In genomic region chr4:133085011-133085782, GRCm38 (mm10) we compare ENCODE assay signal across 8 mouse cellular contexts. TPM values are rescaled to one million over a fixed set of nuclear protein-coding genes. Genes with fewer than 3 reads are reported as not detected.
DNase-seq lines count a peak whose midpoint lies in the region; ATAC-seq and TF ChIP-seq lines count a peak whose summit lies in the region.

No protein-coding gene starts in this region.

- no peak overlapping the region for H3K27ac ChIP-seq in embryonic fibroblast, embryonic 13.5 days (ENCODE audit: insufficient read depth, low read length)
- peak overlapping the region; percentile 83 for H3K27ac ChIP-seq in hindbrain, embryonic 15.5 days (replicated peaks)
- peak overlapping the region; percentile 85 for H3K27ac ChIP-seq in midbrain, embryonic 13.5 days
- peak overlapping the region; percentile 24; the same call in 1 of the 2 replicates for H3K27ac ChIP-seq in testis, adult 2 months (ENCODE audit: control insufficient read depth, insufficient read depth, low read depth, low read length)

- TF ChIP-seq CTCF in embryonic fibroblast, embryonic 13.5 days (IDR thresholded peaks at IDR 0.05; ENCODE audit: borderline replicate concordance, insufficient read depth, low read length): no peak
- TF ChIP-seq CTCF in testis, adult 2 months (IDR thresholded peaks at IDR 0.05; ENCODE audit: control insufficient read depth, insufficient read depth, insufficient replicate concordance, low read depth, low read length): no peak

- peak overlapping the region; percentile 92 for H3K4me2 ChIP-seq in hindbrain, embryonic 15.5 days
- H3K4me2 ChIP-seq in midbrain, embryonic 13.5 days (replicated peaks): peak overlapping the region; percentile 82

- H3K4me3 ChIP-seq in embryonic fibroblast, embryonic 13.5 days (ENCODE audit: insufficient read depth, low read length): no peak overlapping the region
- H3K4me3 ChIP-seq in hindbrain, embryonic 15.5 days: peak overlapping the region; percentile 36
- H3K4me3 ChIP-seq in midbrain, embryonic 13.5 days (replicated peaks): peak overlapping the region; percentile 37
- peak overlapping the region; percentile 16 for H3K4me3 ChIP-seq in testis, adult 2 months (ENCODE audit: control insufficient read depth, low read depth, low read length)

- H3K27me3 ChIP-seq in hindbrain, embryonic 15.5 days: no peaks in the 10 kb centered on the region
- H3K27me3 ChIP-seq in midbrain, embryonic 13.5 days: no peaks in the 10 kb centered on the region
- no peaks in the 10 kb centered on the region for H3K27me3 ChIP-seq in testis, adult 2 months (ENCODE audit: control insufficient read depth, insufficient read depth, low read length)

- ATAC-seq in hindbrain, embryonic 15.5 days (ENCODE audit: low FRiP score, low read depth): peak; percentile 64
- peak; percentile 64 for ATAC-seq in midbrain, embryonic 13.5 days

- H3K9me3 ChIP-seq in hindbrain, embryonic 15.5 days: no peaks in the 10 kb centered on the region
- H3K9me3 ChIP-seq in midbrain, embryonic 13.5 days: no peaks in the 10 kb centered on the region

- 0 out of 2 replicates have a peak, but pooled peaks have one; percentile 5 for TF ChIP-seq POLR2A in embryonic fibroblast, embryonic 13.5 days (IDR thresholded peaks at IDR 0.05; ENCODE audit: low read depth, low read length)
- TF ChIP-seq POLR2A in testis, adult 2 months (IDR thresholded peaks at IDR 0.05; ENCODE audit: control insufficient read depth, low read depth, low read length): no peak

- H3K36me3 ChIP-seq in hindbrain, embryonic 15.5 days: no peaks in the 10 kb centered on the region
- H3K36me3 ChIP-seq in midbrain, embryonic 13.5 days: 0 out of 2 replicates have a peak, but pooled peaks cover 3% of the 10 kb centered on the region
- no peaks in the 10 kb centered on the region for H3K36me3 ChIP-seq in testis, adult 2 months (ENCODE audit: control insufficient read depth, insufficient read depth, low read length)

- H3K4me1 ChIP-seq in embryonic fibroblast, embryonic 13.5 days (ENCODE audit: control insufficient read depth, insufficient read depth, low read length): peaks cover 18% of the 10 kb centered on the region
- peaks cover 50% of the 10 kb centered on the region for H3K4me1 ChIP-seq in hindbrain, embryonic 15.5 days (replicated peaks)
- peaks cover 49% of the 10 kb centered on the region for H3K4me1 ChIP-seq in midbrain, embryonic 13.5 days (replicated peaks)
- H3K4me1 ChIP-seq in testis, adult 2 months (ENCODE audit: control insufficient read depth, insufficient read depth, low read length): peaks cover 16% of the 10 kb centered on the region

- 1% methylated on average over 51 of the region's 53 CpGs for WGBS in hindbrain, embryonic 15.5 days
- 1% methylated on average over 51 of the region's 53 CpGs for WGBS in midbrain, embryonic 13.5 days

- intact Hi-C loops in gastrocnemius, postnatal 14 days (cut with DNase I; ENCODE audit: low total_unique reads): no loop called here
- intact Hi-C loops in gastrocnemius, postnatal 36 days (cut with DNase I): no loop called here
- intact Hi-C loops in left cerebral cortex, postnatal 25 days (cut with DNase I): no loop called here

- H3K9ac ChIP-seq in hindbrain, embryonic 15.5 days: peak overlapping the region; percentile 31
- peak overlapping the region; percentile 58 for H3K9ac ChIP-seq in midbrain, embryonic 13.5 days (replicated peaks)

- peak; percentile 52 for DNase-seq in gastrocnemius, postnatal 14 days
- no peak for DNase-seq in gastrocnemius, postnatal 36 days
- DNase-seq in adrenal gland, postnatal 25 days: peak; percentile 63
- DNase-seq in left cerebral cortex, postnatal 25 days (ENCODE audit: low spot score in 2 of 2): peak; percentile 69 to 73

RNA-seq across cellular contexts. Expression of gene Wasf2, which starts 45.1 kb away (rescaled TPM):
- 10 to 100 TPM; 53.8 to 63.9 TPM for total RNA-seq in gastrocnemius, postnatal 14 days (2021)
- 10 to 100 TPM; 31.1 to 31.8 TPM for total RNA-seq in gastrocnemius, postnatal 36 days (2021)
- 107 and 137 TPM in 2 replicates for total RNA-seq in adrenal gland, postnatal 25 days (2021)
- polyA plus RNA-seq in embryonic fibroblast, embryonic 13.5 days (2011; ENCODE audit: insufficient read length, low read depth, missing spikeins): 101 and 107 TPM in 2 replicates
- polyA plus RNA-seq in hindbrain, embryonic 15.5 days (2015; fragmentation: Nextera tagmentation; extraction: Ambion mirVana): 30.3 and 31.1 TPM in 2 replicates
- 10 to 100 TPM; 27.6 to 32.9 TPM for total RNA-seq in left cerebral cortex, postnatal 25 days (2021)
- polyA plus RNA-seq in midbrain, embryonic 13.5 days (2015; fragmentation: Nextera tagmentation; extraction: Ambion mirVana): 28.8 and 34.2 TPM in 2 replicates
- 156 and 195 TPM in 2 replicates for polyA plus RNA-seq in testis, adult 2 months (2012; rRNA removed)

Comparison
In these comparisons a context has a peak if more than half of its experiments do, and no peak if none do; other contexts are left out.
1. DNase-seq: peak in gastrocnemius, postnatal 14 days (single experiment), adrenal gland, postnatal 25 days (single experiment) and left cerebral cortex, postnatal 25 days (2 of 2); none in gastrocnemius, postnatal 36 days (0 of 2).